Comparison of ENCODE assay signal across 35 mouse cellular contexts in genomic region chr12:118841381-118841922, GRCm38 (mm10). TPM values are rescaled to one million over a fixed set of nuclear protein-coding genes. Genes with fewer than 3 reads are reported as not detected.
A peak's percentile ranks its signal among the peaks of the same experiment; 100 is the strongest.
DNase-seq lines count a peak whose midpoint lies in the region; ATAC-seq and TF ChIP-seq lines count a peak whose summit lies in the region.
"Had no signal": no experiment of that assay in that cellular context is flagged by ENCODE, and none has a peak within 500 bp of the region (broad histone marks: within the 10 kb centered on the region; RNA-seq: fewer than 3 reads in every experiment).

No protein-coding gene starts in this region.

- no peak overlapping the region for H3K4me3 ChIP-seq in forebrain, embryonic 10.5 days
- H3K4me3 ChIP-seq in forebrain, embryonic 15.5 days = no peak overlapping the region
- H3K4me3 ChIP-seq in midbrain, embryonic 10.5 days = no peak overlapping the region
- no peak overlapping the region for H3K4me3 ChIP-seq in midbrain, postnatal 0 days (ENCODE audit: low read depth, low read length)
- no peak overlapping the region for H3K4me3 ChIP-seq in limb, embryonic 10.5 days
- H3K4me3 ChIP-seq: embryonic facial prominence, embryonic 12.5 days; hindbrain, embryonic 15.5 days; layer of hippocampus, adult 2 months; left cerebral cortex, adult 2 months; liver, embryonic 12.5 days; megakaryocyte, embryonic 14.5 days had no signal

- H3K9ac ChIP-seq in forebrain, embryonic 15.5 days (replicated peaks) = no peak overlapping the region
- H3K9ac ChIP-seq in midbrain, postnatal 0 days (replicated peaks; ENCODE audit: low read length, poor library complexity, severe bottlenecking) = no peak overlapping the region
- H3K9ac ChIP-seq: embryonic facial prominence, embryonic 12.5 days; hindbrain, embryonic 15.5 days; liver, embryonic 12.5 days; liver, postnatal 0 days had no signal

- WGBS in forebrain, embryonic 10.5 days = 3% methylated on average over 5 of the region's 5 CpGs
- WGBS in forebrain, embryonic 15.5 days = 8% methylated on average over 5 of the region's 5 CpGs
- 2% methylated on average over 5 of the region's 5 CpGs for WGBS in midbrain, embryonic 10.5 days
- WGBS in midbrain, postnatal 0 days = 7% methylated on average over 5 of the region's 5 CpGs
- WGBS in limb, embryonic 10.5 days = 6% methylated on average over 5 of the region's 5 CpGs

- H3K27me3 ChIP-seq in forebrain, embryonic 10.5 days (ENCODE audit: poor library complexity, severe bottlenecking) = peaks cover 100% of the 10 kb centered on the region
- peaks cover 55% of the 10 kb centered on the region for H3K27me3 ChIP-seq in forebrain, embryonic 15.5 days
- H3K27me3 ChIP-seq in midbrain, embryonic 10.5 days (ENCODE audit: low read depth, poor library complexity, severe bottlenecking) = peaks cover 100% of the 10 kb centered on the region
- H3K27me3 ChIP-seq in midbrain, postnatal 0 days (ENCODE audit: insufficient read depth, low read length) = peaks cover 82% of the 10 kb centered on the region
- peaks cover 99% of the 10 kb centered on the region for H3K27me3 ChIP-seq in limb, embryonic 10.5 days (ENCODE audit: low read depth, poor library complexity, severe bottlenecking)

- peaks cover 100% of the 10 kb centered on the region for H3K4me1 ChIP-seq in forebrain, embryonic 10.5 days
- peaks cover 38% of the 10 kb centered on the region for H3K4me1 ChIP-seq in forebrain, embryonic 15.5 days
- peaks cover 99% of the 10 kb centered on the region for H3K4me1 ChIP-seq in midbrain, embryonic 10.5 days
- H3K4me1 ChIP-seq in midbrain, postnatal 0 days (ENCODE audit: insufficient read depth, low read length) = no peaks in the 10 kb centered on the region
- H3K4me1 ChIP-seq in limb, embryonic 10.5 days = peaks cover 34% of the 10 kb centered on the region
- H3K4me1 ChIP-seq: liver, embryonic 12.5 days had no signal

- no peaks in the 10 kb centered on the region for H3K9me3 ChIP-seq in forebrain, embryonic 10.5 days
- H3K9me3 ChIP-seq in forebrain, embryonic 15.5 days = no peaks in the 10 kb centered on the region
- no peaks in the 10 kb centered on the region for H3K9me3 ChIP-seq in midbrain, embryonic 10.5 days (replicated peaks)
- no peaks in the 10 kb centered on the region for H3K9me3 ChIP-seq in midbrain, postnatal 0 days (ENCODE audit: low read length)
- no peaks in the 10 kb centered on the region for H3K9me3 ChIP-seq in limb, embryonic 10.5 days (replicated peaks)
- H3K9me3 ChIP-seq: embryonic facial prominence, embryonic 12.5 days; hindbrain, embryonic 15.5 days; liver, embryonic 12.5 days had no signal

- no peak for ATAC-seq in forebrain, embryonic 15.5 days (replicated peaks)
- ATAC-seq in midbrain, postnatal 0 days (ENCODE audit: low FRiP score) = no peak
- ATAC-seq: liver, embryonic 12.5 days; liver, postnatal 0 days; Patski had no signal

- no peaks in the 10 kb centered on the region for H3K36me3 ChIP-seq in forebrain, embryonic 10.5 days (replicated peaks)
- no peaks in the 10 kb centered on the region for H3K36me3 ChIP-seq in forebrain, embryonic 15.5 days
- no peaks in the 10 kb centered on the region for H3K36me3 ChIP-seq in midbrain, embryonic 10.5 days
- H3K36me3 ChIP-seq in midbrain, postnatal 0 days (ENCODE audit: insufficient read depth, low read length) = no peaks in the 10 kb centered on the region
- no peaks in the 10 kb centered on the region for H3K36me3 ChIP-seq in limb, embryonic 10.5 days
- H3K36me3 ChIP-seq: embryonic facial prominence, embryonic 12.5 days; G1E; hindbrain, embryonic 15.5 days; liver, embryonic 12.5 days had no signal

- no peak overlapping the region for H3K4me2 ChIP-seq in forebrain, embryonic 15.5 days (replicated peaks)
- no peak overlapping the region for H3K4me2 ChIP-seq in midbrain, postnatal 0 days (ENCODE audit: low read depth, low read length, poor library complexity, severe bottlenecking)
- H3K4me2 ChIP-seq: embryonic facial prominence, embryonic 12.5 days; heart, embryonic 11.5 days; hindbrain, embryonic 15.5 days; liver, embryonic 12.5 days had no signal

- peak; percentile 23 for DNase-seq in forebrain, embryonic 10.5 days (ENCODE audit: extremely low spot score, low spot score)
- no peak for DNase-seq in midbrain, embryonic 10.5 days (ENCODE audit: low spot score)
- DNase-seq in midbrain, postnatal 0 days (ENCODE audit: low spot score) = no peak
- DNase-seq in embryo, embryonic 9.5 days (ENCODE audit: extremely low spot score) = peak; percentile 30
- DNase-seq in limb, embryonic 10.5 days (ENCODE audit: low spot score) = peak; percentile 35
- DNase-seq in MN1 (ENCODE audit: low spot score) = no peak
- DNase-seq in gastrocnemius, adult 8-10 months (ENCODE audit: low spot score in 2 of 2) = no peak
- DNase-seq: adrenal gland, postnatal 10 days; cerebellum, adult 9-10 months; cerebellum, postnatal 36 days; gastrocnemius, postnatal 10 days; heart, adult 18-20 months; heart, postnatal 36 days; kidney, adult 2 months; kidney, postnatal 36 days; liver, postnatal 0 days; lung, postnatal 4 days; right cerebral cortex, postnatal 4 days; thymus, adult 18-20 months; thymus, postnatal 36 days had no signal

- TF ChIP-seq CTCF in midbrain, postnatal 0 days (IDR thresholded peaks at IDR 0.05) = no peak

- H3K27ac ChIP-seq in forebrain, embryonic 10.5 days = peak overlapping the region; percentile 88
- H3K27ac ChIP-seq in forebrain, embryonic 15.5 days (replicated peaks) = no peak overlapping the region
- 0 out of 2 replicates have a peak overlapping the region, but pooled peaks have one; percentile 7 for H3K27ac ChIP-seq in midbrain, embryonic 10.5 days (replicated peaks)
- no peak overlapping the region for H3K27ac ChIP-seq in midbrain, postnatal 0 days (ENCODE audit: low read depth, low read length)
- H3K27ac ChIP-seq in limb, embryonic 10.5 days = no peak overlapping the region
- H3K27ac ChIP-seq: embryonic facial prominence, embryonic 12.5 days; hindbrain, embryonic 15.5 days; layer of hippocampus, adult 2 months; left cerebral cortex, adult 2 months; liver, embryonic 12.5 days; stomach, postnatal 0 days had no signal

RNA-seq across cellular contexts. Expression of gene Sp8, which starts 4.7 kb away (rescaled TPM):
- polyA plus RNA-seq in forebrain, embryonic 10.5 days (2016; fragmentation: Nextera tagmentation; extraction: Ambion mirVana) = 17.5 and 20.9 TPM in 2 replicates
- 15.4 and 15.8 TPM in 2 replicates for polyA plus RNA-seq in forebrain, embryonic 15.5 days (2015; fragmentation: Nextera tagmentation; extraction: Ambion mirVana)
- polyA plus RNA-seq in midbrain, embryonic 10.5 days (2016; fragmentation: Nextera tagmentation; extraction: Ambion mirVana) = 12.2 and 12.6 TPM in 2 replicates
- total RNA-seq in midbrain, postnatal 0 days (2014; rRNA removed) = 1.9 and 2.7 TPM in 2 replicates
- polyA plus RNA-seq in midbrain, postnatal 0 days (2015; fragmentation: Nextera tagmentation; extraction: Ambion mirVana) = 0.90 and 1.8 TPM in 2 replicates
- polyA plus RNA-seq in limb, embryonic 10.5 days (2016; fragmentation: Nextera tagmentation; extraction: Ambion mirVana) = 5.3 and 5.8 TPM in 2 replicates
- total RNA-seq in gastrocnemius, adult 8-10 months (2022) = not detected
- total RNA-seq: adrenal gland, postnatal 10 days; heart, adult 18-20 months; heart, postnatal 36 days had no signal
- polyA plus RNA-seq: G1E; heart, embryonic 16.5 days; intestine, embryonic 14.5 days; kidney, adult 2 months; kidney, embryonic 16.5 days; liver, postnatal 0 days; spleen, adult 2 months; stomach, postnatal 0 days had no signal

Comparison
In these comparisons a context has a peak if more than half of its experiments do, and no peak if none do; other contexts are left out.
1. H3K27ac ChIP-seq: peak in forebrain, embryonic 10.5 days (single experiment) and midbrain, embryonic 10.5 days (single experiment); none in forebrain, embryonic 15.5 days (single experiment), midbrain, postnatal 0 days (single experiment) and limb, embryonic 10.5 days (single experiment).
2. DNase-seq: peak in forebrain, embryonic 10.5 days (single experiment), embryo, embryonic 9.5 days (single experiment) and limb, embryonic 10.5 days (single experiment); none in midbrain, embryonic 10.5 days (single experiment), midbrain, postnatal 0 days (single experiment), MN1 (single experiment) and gastrocnemius, adult 8-10 months (0 of 2).